Mouse (Mus musculus): ENCODE measurements at regions not wholly inside any gene's neighbourhood (a gene's known extent, or its start where the extent isn't known, plus 50 kb on each side); places are given as distances from the start of the nearest gene placed in this dataset.
A peak's percentile ranks its signal among the peaks of the same experiment; 100 is the strongest.

DNA sequence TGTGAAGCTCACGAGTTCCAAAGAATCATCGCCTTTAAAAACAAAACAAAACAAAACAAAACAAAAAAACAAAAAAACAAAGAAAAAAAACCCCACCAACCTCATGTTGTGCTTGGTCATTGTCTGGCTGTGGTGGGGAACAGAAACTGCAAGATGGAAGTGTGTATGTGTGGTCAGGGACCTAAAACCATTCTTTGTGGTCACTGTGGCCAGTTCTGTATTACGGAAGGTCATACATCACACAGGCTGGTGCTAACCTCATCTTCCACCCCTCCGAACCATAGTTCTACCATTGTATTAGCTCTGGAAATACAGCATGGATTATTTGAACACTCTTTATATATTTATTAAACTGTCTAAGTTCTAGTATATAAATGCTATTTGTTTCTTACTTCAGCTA, 173.2 kb downstream of the Ndfip2 start:
- no peak for TF ChIP-seq CTCF (IDR thresholded peaks at IDR 0.05; ENCODE audit: low read depth)
- H3K27me3 ChIP-seq (replicated peaks; ENCODE audit: control insufficient read depth, insufficient read depth, low read length), result no peaks in the 10 kb centered on the region
- 93% methylated on average over 4 of the region's 4 CpGs for WGBS
- no peaks in the 10 kb centered on the region for H3K4me1 ChIP-seq (replicated peaks; ENCODE audit: control insufficient read depth, insufficient read depth, low read length)
- no peak for ATAC-seq
- H3K4me3 ChIP-seq (ENCODE audit: low read depth, low read length), result no peak overlapping the region
- no peak overlapping the region for H3K27ac ChIP-seq (ENCODE audit: low read depth, low read length)
- H3K9ac ChIP-seq (ENCODE audit: low read depth, low read length), result no peak overlapping the region
- no peaks in the 10 kb centered on the region for H3K36me3 ChIP-seq (ENCODE audit: control insufficient read depth, insufficient read depth)
- no peaks in the 10 kb centered on the region for H3K9me3 ChIP-seq (ENCODE audit: control insufficient read depth)
- no peak overlapping the region for H3K4me2 ChIP-seq (replicated peaks; ENCODE audit: low read depth)

- ATAC-seq, result no peak
- no peak overlapping the region for H3K27ac ChIP-seq (ENCODE audit: low read depth, low read length)
- WGBS, result 77% methylated on average over 5 of the region's 5 CpGs
- no peak overlapping the region for H3K4me3 ChIP-seq (ENCODE audit: low read depth, low read length)
- no peaks in the 10 kb centered on the region for H3K36me3 ChIP-seq (ENCODE audit: control insufficient read depth, insufficient read depth)
- H3K9me3 ChIP-seq (ENCODE audit: control insufficient read depth), result no peaks in the 10 kb centered on the region
- no peak for TF ChIP-seq CTCF (IDR thresholded peaks at IDR 0.05; ENCODE audit: low read depth)
- H3K9ac ChIP-seq (ENCODE audit: low read depth, low read length), result no peak overlapping the region
- H3K4me2 ChIP-seq (replicated peaks; ENCODE audit: low read depth), result no peak overlapping the region
- no peaks in the 10 kb centered on the region for H3K4me1 ChIP-seq (replicated peaks; ENCODE audit: control insufficient read depth, insufficient read depth, low read length)
- H3K27me3 ChIP-seq (replicated peaks; ENCODE audit: control insufficient read depth, insufficient read depth, low read length), result no peaks in the 10 kb centered on the region
These were observed 171.4 kb downstream of the Ndfip2 start for GRCm38 (mm10) chr14:105429664-105430257.

DNA sequence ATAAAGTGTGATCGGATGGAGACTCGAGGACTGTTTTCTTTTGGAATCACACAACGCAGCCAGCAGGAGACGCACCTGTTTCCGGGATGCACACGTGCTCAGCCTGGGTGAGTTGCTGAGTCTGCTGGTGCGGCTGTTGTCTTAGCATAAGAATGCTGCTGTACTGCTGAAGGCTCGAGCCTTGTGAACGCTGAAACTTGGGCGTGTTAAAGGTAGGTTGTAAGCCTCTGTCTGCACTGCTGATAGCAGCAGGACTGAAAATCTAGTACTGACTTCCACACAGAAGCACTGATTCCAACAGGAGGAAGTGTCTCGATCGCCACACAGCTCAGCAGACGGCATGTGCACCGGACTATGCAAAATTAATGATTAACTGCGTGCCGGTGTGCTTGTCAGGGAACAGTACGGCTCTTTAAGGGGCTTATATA, 169.1 kb downstream of the Ndfip2 start:
- Histone ChIP-seq H3K4me2 (replicated peaks; ENCODE audit: low read depth) (peak overlapping the region; percentile 55), H3K4me3 (ENCODE audit: low read depth, low read length) (peak overlapping the region; percentile 16; the same call in 1 of the 2 replicates), H3K27ac (ENCODE audit: low read depth, low read length) (peak overlapping the region; percentile 10; the same call in 1 of the 2 replicates), H3K9ac (ENCODE audit: low read depth, low read length) (no peak overlapping the region), H3K36me3 (ENCODE audit: control insufficient read depth, insufficient read depth) (no peaks in the 10 kb centered on the region), H3K9me3 (ENCODE audit: control insufficient read depth) (no peaks in the 10 kb centered on the region), H3K27me3 (replicated peaks; ENCODE audit: control insufficient read depth, insufficient read depth, low read length) (no peaks in the 10 kb centered on the region), H3K4me1 (replicated peaks; ENCODE audit: control insufficient read depth, insufficient read depth, low read length) (no peaks in the 10 kb centered on the region)
- WGBS, result 19% methylated on average over 17 of the region's 17 CpGs
- peak; percentile 70 for TF ChIP-seq CTCF (IDR thresholded peaks at IDR 0.05; ENCODE audit: low read depth)
- peak; percentile 97 for ATAC-seq

DNA sequence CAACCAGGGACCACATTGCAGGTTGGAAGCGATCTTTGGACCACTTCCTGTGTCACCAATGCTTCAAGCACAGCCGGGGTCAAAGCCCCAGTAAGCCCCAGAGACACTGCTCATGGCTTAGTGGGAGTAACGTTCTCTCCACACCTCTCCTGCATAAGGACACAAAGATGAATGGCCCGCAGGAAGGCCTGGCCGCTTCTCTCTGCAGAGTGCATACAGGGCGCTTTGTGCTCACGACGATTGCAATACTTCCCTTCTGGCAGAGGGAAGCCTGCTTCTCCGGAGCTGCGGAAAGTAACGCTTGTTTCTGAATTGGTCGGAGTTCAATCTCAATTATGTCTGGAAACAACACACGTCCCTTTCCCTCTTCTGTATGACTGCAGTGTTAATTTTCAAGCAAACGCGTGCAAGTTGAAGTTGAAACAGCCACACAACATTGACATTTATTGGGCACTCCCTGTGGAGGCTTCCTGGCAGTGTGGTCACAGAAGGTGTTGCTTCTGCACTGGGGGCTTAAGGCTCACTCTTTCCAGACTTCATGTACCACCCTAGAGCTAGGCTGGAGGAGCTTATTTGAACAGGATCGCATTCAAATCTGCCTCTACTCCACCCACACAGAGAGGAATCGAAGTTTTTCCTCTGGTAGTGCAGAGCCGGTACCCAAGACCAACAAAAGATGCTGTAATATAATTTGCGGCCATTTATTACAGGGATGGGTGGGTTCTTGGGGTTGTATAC, 168.4 kb downstream of the Ndfip2 start:
- no peaks in the 10 kb centered on the region for H3K9me3 ChIP-seq (ENCODE audit: control insufficient read depth)
- ATAC-seq, result no peak
- H3K27ac ChIP-seq (ENCODE audit: low read depth, low read length), result no peak overlapping the region
- H3K9ac ChIP-seq (ENCODE audit: low read depth, low read length), result no peak overlapping the region
- no peaks in the 10 kb centered on the region for H3K4me1 ChIP-seq (replicated peaks; ENCODE audit: control insufficient read depth, insufficient read depth, low read length)
- no peaks in the 10 kb centered on the region for H3K27me3 ChIP-seq (replicated peaks; ENCODE audit: control insufficient read depth, insufficient read depth, low read length)
- TF ChIP-seq CTCF (IDR thresholded peaks at IDR 0.05; ENCODE audit: low read depth), result no peak
- 59% methylated on average over 19 of the region's 19 CpGs for WGBS
- H3K36me3 ChIP-seq (ENCODE audit: control insufficient read depth, insufficient read depth), result no peaks in the 10 kb centered on the region
- H3K4me3 ChIP-seq (ENCODE audit: low read depth, low read length), result no peak overlapping the region
- H3K4me2 ChIP-seq (replicated peaks; ENCODE audit: low read depth), result peak overlapping the region; percentile 55; the same call in 1 of the 2 replicates

GRCm38 (mm10) chr14:105417967-105418366, 159.6 kb downstream of the Ndfip2 start:
- Histone ChIP-seq H3K4me1 (replicated peaks; ENCODE audit: control insufficient read depth, insufficient read depth, low read length) (no peaks in the 10 kb centered on the region), H3K27me3 (replicated peaks; ENCODE audit: control insufficient read depth, insufficient read depth, low read length) (no peaks in the 10 kb centered on the region), H3K36me3 (ENCODE audit: control insufficient read depth, insufficient read depth) (no peaks in the 10 kb centered on the region), H3K4me2 (replicated peaks; ENCODE audit: low read depth) (no peak overlapping the region), H3K9me3 (ENCODE audit: control insufficient read depth) (no peaks in the 10 kb centered on the region), H3K9ac (ENCODE audit: low read depth, low read length) (no peak overlapping the region), H3K4me3 (ENCODE audit: low read depth, low read length) (no peak overlapping the region), H3K27ac (ENCODE audit: low read depth, low read length) (no peak overlapping the region)
- TF ChIP-seq CTCF (IDR thresholded peaks at IDR 0.05; ENCODE audit: low read depth), result no peak
- 42% methylated on average over 4 of the region's 4 CpGs for WGBS
- ATAC-seq, result no peak

- Histone ChIP-seq H3K27ac (ENCODE audit: low read depth, low read length) (no peak overlapping the region), H3K4me1 (replicated peaks; ENCODE audit: control insufficient read depth, insufficient read depth, low read length) (no peaks in the 10 kb centered on the region), H3K9ac (ENCODE audit: low read depth, low read length) (no peak overlapping the region), H3K4me2 (replicated peaks; ENCODE audit: low read depth) (no peak overlapping the region), H3K27me3 (replicated peaks; ENCODE audit: control insufficient read depth, insufficient read depth, low read length) (no peaks in the 10 kb centered on the region), H3K9me3 (ENCODE audit: control insufficient read depth) (no peaks in the 10 kb centered on the region), H3K36me3 (ENCODE audit: control insufficient read depth, insufficient read depth) (no peaks in the 10 kb centered on the region), H3K4me3 (ENCODE audit: low read depth, low read length) (no peak overlapping the region)
- no peak for ATAC-seq
- no peak for TF ChIP-seq CTCF (IDR thresholded peaks at IDR 0.05; ENCODE audit: low read depth)
- WGBS, result 68% methylated on average over 8 of the region's 8 CpGs
These were observed 159.1 kb downstream of the Ndfip2 start for GRCm38 (mm10) chr14:105417458-105417960.
